Mouse (Mus musculus): Measurements from ENCODE around the gene Bcl11b. TPM values are rescaled to one million over a fixed set of nuclear protein-coding genes. Genes with fewer than 3 reads are reported as not detected.

Bcl11b gene
- polyA plus RNA-seq, 1 experiment from 2014 or later = 19.5 TPM

- Histone ChIP-seq H3K9ac (replicated peaks) (0 out of 2 replicates have a peak overlapping the region, but pooled peaks have one; percentile 28), H3K27ac (replicated peaks) (no peak overlapping the region), H3K9me3 (no peaks in the 10 kb centered on the region), H3K27me3 (no peaks in the 10 kb centered on the region; the same call in 1 of the 2 replicates), H3K4me1 (peaks cover 97% of the 10 kb centered on the region), H3K4me2 (replicated peaks) (peak overlapping the region; percentile 42), H3K4me3 (no peak overlapping the region), H3K36me3 (no peaks in the 10 kb centered on the region)
- 4% methylated on average over 14 of the region's 14 CpGs for WGBS
- no peak for ATAC-seq (ENCODE audit: low FRiP score, low read depth)
Measured at GRCm38 (mm10) chr12:107978063-107978462, 25.3 kb downstream of the Bcl11b start.

- 0 out of 2 replicates have a peak overlapping the region, but pooled peaks have one; percentile 4 for H3K4me3 ChIP-seq
- H3K4me2 ChIP-seq (replicated peaks) = peak overlapping the region; percentile 42
- H3K27me3 ChIP-seq = no peaks in the 10 kb centered on the region; the same call in 1 of the 2 replicates
- ATAC-seq (ENCODE audit: low FRiP score, low read depth) = no peak
- H3K36me3 ChIP-seq = no peaks in the 10 kb centered on the region
- no peaks in the 10 kb centered on the region for H3K9me3 ChIP-seq
- peaks cover 99% of the 10 kb centered on the region for H3K4me1 ChIP-seq
- no peak overlapping the region for H3K27ac ChIP-seq (replicated peaks)
- H3K9ac ChIP-seq (replicated peaks) = 0 out of 2 replicates have a peak overlapping the region, but pooled peaks have one; percentile 28
- WGBS = 3% methylated on average over 9 of the region's 9 CpGs
Measured at GRCm38 (mm10) chr12:107977534-107977933, 25.9 kb downstream of the Bcl11b start.

- no peak for ATAC-seq (ENCODE audit: low FRiP score, low read depth)
- Histone ChIP-seq H3K27me3 (no peaks in the 10 kb centered on the region; the same call in 1 of the 2 replicates), H3K4me3 (0 out of 2 replicates have a peak overlapping the region, but pooled peaks have one; percentile 4), H3K9me3 (no peaks in the 10 kb centered on the region), H3K4me2 (replicated peaks) (peak overlapping the region; percentile 42), H3K9ac (replicated peaks) (0 out of 2 replicates have a peak overlapping the region, but pooled peaks have one; percentile 28), H3K4me1 (peaks cover 99% of the 10 kb centered on the region), H3K36me3 (no peaks in the 10 kb centered on the region), H3K27ac (replicated peaks) (no peak overlapping the region)
- 17% methylated on average over 8 of the region's 8 CpGs for WGBS
Measured at GRCm38 (mm10) chr12:107977086-107977485, 26.3 kb downstream of the Bcl11b start.

GRCm38 (mm10) chr12:107976571-107977001, 26.8 kb downstream of the Bcl11b start:
- H3K27me3 ChIP-seq = no peaks in the 10 kb centered on the region; the same call in 1 of the 2 replicates
- peak overlapping the region; percentile 35 for H3K9ac ChIP-seq (replicated peaks)
- no peak for ATAC-seq (ENCODE audit: low FRiP score, low read depth)
- peak overlapping the region; percentile 17; the same call in 1 of the 2 replicates for H3K4me3 ChIP-seq
- peak overlapping the region; percentile 42 for H3K4me2 ChIP-seq (replicated peaks)
- no peaks in the 10 kb centered on the region for H3K9me3 ChIP-seq
- H3K27ac ChIP-seq (replicated peaks) = 0 out of 2 replicates have a peak overlapping the region, but pooled peaks have one; percentile 30
- no peaks in the 10 kb centered on the region for H3K36me3 ChIP-seq
- 13% methylated on average over 22 of the region's 22 CpGs for WGBS
- peaks cover 99% of the 10 kb centered on the region for H3K4me1 ChIP-seq

GRCm38 (mm10) chr12:107975897-107976570, 27.4 kb downstream of the Bcl11b start:
- Histone ChIP-seq H3K4me3 (peak overlapping the region; percentile 17; the same call in 1 of the 2 replicates), H3K36me3 (no peaks in the 10 kb centered on the region), H3K27ac (replicated peaks) (no peak overlapping the region), H3K4me1 (peaks cover 99% of the 10 kb centered on the region), H3K27me3 (no peaks in the 10 kb centered on the region; the same call in 1 of the 2 replicates), H3K9ac (replicated peaks) (peak overlapping the region; percentile 35; the same call in 1 of the 2 replicates), H3K9me3 (no peaks in the 10 kb centered on the region), H3K4me2 (replicated peaks) (peak overlapping the region; percentile 42)
- 21% methylated on average over 14 of the region's 14 CpGs for WGBS
- ATAC-seq (ENCODE audit: low FRiP score, low read depth) = no peak

- 57% methylated on average over 10 of the region's 10 CpGs for WGBS
- Histone ChIP-seq H3K9ac (replicated peaks) (no peak overlapping the region), H3K9me3 (no peaks in the 10 kb centered on the region), H3K4me3 (no peak overlapping the region), H3K27me3 (no peaks in the 10 kb centered on the region; the same call in 1 of the 2 replicates), H3K4me1 (peaks cover 95% of the 10 kb centered on the region), H3K36me3 (no peaks in the 10 kb centered on the region), H3K4me2 (replicated peaks) (no peak overlapping the region; the same call in 1 of the 2 replicates), H3K27ac (replicated peaks) (no peak overlapping the region)
- no peak for ATAC-seq (ENCODE audit: low FRiP score, low read depth)
Measured at GRCm38 (mm10) chr12:107975479-107975896, 27.9 kb downstream of the Bcl11b start.

GRCm38 (mm10) chr12:107974504-107974903, 28.9 kb downstream of the Bcl11b start:
- whole genome bisulfite sequencing = 26% methylated on average over 11 of the region's 11 CpGs

GRCm38 (mm10) chr12:107973556-107974140, 29.8 kb downstream of the Bcl11b start:
- ATAC-seq (ENCODE audit: low FRiP score, low read depth) = no peak
- H3K4me1 ChIP-seq = peaks cover 88% of the 10 kb centered on the region
- no peaks in the 10 kb centered on the region for H3K36me3 ChIP-seq
- no peak overlapping the region for H3K4me2 ChIP-seq (replicated peaks)
- H3K4me3 ChIP-seq = no peak overlapping the region
- no peaks in the 10 kb centered on the region; the same call in 1 of the 2 replicates for H3K27me3 ChIP-seq
- 50% methylated on average over 11 of the region's 11 CpGs for whole genome bisulfite sequencing
- H3K27ac ChIP-seq (replicated peaks) = no peak overlapping the region
- no peak overlapping the region for H3K9ac ChIP-seq (replicated peaks)
- no peaks in the 10 kb centered on the region for H3K9me3 ChIP-seq

More at GRCm38 (mm10) chr12:107974504-107974903, 28.9 kb downstream of the Bcl11b start:
- Histone ChIP-seq H3K9me3 (no peaks in the 10 kb centered on the region), H3K9ac (replicated peaks) (no peak overlapping the region), H3K27ac (replicated peaks) (no peak overlapping the region), H3K4me3 (no peak overlapping the region), H3K4me2 (replicated peaks) (0 out of 2 replicates have a peak overlapping the region, but pooled peaks have one; percentile 9), H3K4me1 (peaks cover 91% of the 10 kb centered on the region), H3K27me3 (no peaks in the 10 kb centered on the region; the same call in 1 of the 2 replicates), H3K36me3 (no peaks in the 10 kb centered on the region)
- no peak for ATAC-seq (ENCODE audit: low FRiP score, low read depth)

- no peaks in the 10 kb centered on the region for H3K9me3 ChIP-seq
- no peak overlapping the region for H3K4me3 ChIP-seq
- WGBS = 74% methylated on average over 12 of the region's 12 CpGs
- no peak overlapping the region for H3K4me2 ChIP-seq (replicated peaks)
- no peaks in the 10 kb centered on the region for H3K36me3 ChIP-seq
- ATAC-seq (ENCODE audit: low FRiP score, low read depth) = no peak
- no peak overlapping the region for H3K9ac ChIP-seq (replicated peaks)
- H3K4me1 ChIP-seq = peaks cover 82% of the 10 kb centered on the region
- peak overlapping the region; percentile 61 for H3K27ac ChIP-seq (replicated peaks)
- no peaks in the 10 kb centered on the region; the same call in 1 of the 2 replicates for H3K27me3 ChIP-seq
Measured at GRCm38 (mm10) chr12:107971081-107971780, 32.2 kb downstream of the Bcl11b start.

GRCm38 (mm10) chr12:107970637-107971036, 32.8 kb downstream of the Bcl11b start:
- H3K27ac ChIP-seq (replicated peaks) = 0 out of 2 replicates have a peak overlapping the region, but pooled peaks have one; percentile 61
- H3K9me3 ChIP-seq = no peaks in the 10 kb centered on the region
- no peaks in the 10 kb centered on the region; the same call in 1 of the 2 replicates for H3K27me3 ChIP-seq
- H3K4me1 ChIP-seq = peaks cover 82% of the 10 kb centered on the region
- H3K4me2 ChIP-seq (replicated peaks) = no peak overlapping the region
- 49% methylated on average over 12 of the region's 12 CpGs for WGBS
- no peak for ATAC-seq (ENCODE audit: low FRiP score, low read depth)
- no peak overlapping the region for H3K9ac ChIP-seq (replicated peaks)
- H3K4me3 ChIP-seq = no peak overlapping the region
- no peaks in the 10 kb centered on the region for H3K36me3 ChIP-seq

GRCm38 (mm10) chr12:107969841-107970371, 33.5 kb downstream of the Bcl11b start:
- no peaks in the 10 kb centered on the region for H3K27me3 ChIP-seq
- H3K9ac ChIP-seq (replicated peaks) = no peak overlapping the region
- peak overlapping the region; percentile 23 for H3K4me2 ChIP-seq (replicated peaks)
- no peaks in the 10 kb centered on the region for H3K9me3 ChIP-seq
- ATAC-seq (ENCODE audit: low FRiP score, low read depth) = no peak
- no peak overlapping the region for H3K4me3 ChIP-seq
- H3K4me1 ChIP-seq = peaks cover 82% of the 10 kb centered on the region
- H3K27ac ChIP-seq (replicated peaks) = peak overlapping the region; percentile 64
- H3K36me3 ChIP-seq = no peaks in the 10 kb centered on the region
- 43% methylated on average over 18 of the region's 18 CpGs for WGBS

Data from midbrain, embryonic 12.5 days (tissue).